Mouse (Mus musculus) liver, adult 10 weeks (tissue): ENCODE results near the gene Fads6. TPM values are rescaled to one million over a fixed set of nuclear protein-coding genes. Genes with fewer than 3 reads are reported as not detected.

Experiments
- polyA plus RNA-seq: library from polyadenylated mRNA; stranded (reverse); fragments of 350-450 nt; fragmentation: Illumina TruSeq; extraction: RNeasy Lipid Tissue Mini Kit (QIAGEN cat#74804); gene quantifications from one replicate; pipeline ENCODE4 v1.2.3, GENCODE M21; 2014; ENCODE audit warnings: low read depth, low replicate concordance

The Fads6 gene
- 31.3 TPM for polyA plus RNA-seq

DNA sequence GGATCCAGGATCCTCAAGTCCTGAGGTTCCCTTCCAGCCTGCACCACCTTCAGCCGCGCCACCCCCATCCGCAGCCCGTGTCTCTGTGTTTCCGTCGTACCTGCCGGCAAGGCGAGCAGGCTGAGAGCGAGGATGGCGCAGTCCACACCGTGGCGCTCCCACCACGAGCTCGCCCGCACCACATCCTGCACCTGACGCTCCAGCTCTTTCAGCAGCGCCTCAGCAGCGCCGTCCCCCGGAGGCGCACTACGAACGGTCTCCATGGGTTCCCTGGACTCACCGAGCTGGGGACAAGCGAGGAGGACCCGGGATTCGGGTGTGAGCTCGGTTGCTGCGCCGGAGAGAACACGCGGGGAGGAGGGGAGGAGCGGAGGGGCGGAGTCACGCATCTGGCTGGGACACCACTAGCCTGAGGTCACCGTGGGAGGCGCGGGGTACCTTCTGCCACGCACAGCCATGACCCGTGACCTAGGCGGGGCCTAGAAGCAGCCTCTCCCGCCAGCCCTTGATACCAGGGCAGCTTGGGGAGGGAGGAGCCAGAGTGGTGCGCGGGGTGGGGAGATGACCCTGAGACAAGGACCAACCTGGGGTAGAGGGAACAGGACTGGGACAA, at the start of gene Fads6:
Fads6 (minus strand) TSS at position 450 of the 613 bp plus-strand sequence.

DNA sequence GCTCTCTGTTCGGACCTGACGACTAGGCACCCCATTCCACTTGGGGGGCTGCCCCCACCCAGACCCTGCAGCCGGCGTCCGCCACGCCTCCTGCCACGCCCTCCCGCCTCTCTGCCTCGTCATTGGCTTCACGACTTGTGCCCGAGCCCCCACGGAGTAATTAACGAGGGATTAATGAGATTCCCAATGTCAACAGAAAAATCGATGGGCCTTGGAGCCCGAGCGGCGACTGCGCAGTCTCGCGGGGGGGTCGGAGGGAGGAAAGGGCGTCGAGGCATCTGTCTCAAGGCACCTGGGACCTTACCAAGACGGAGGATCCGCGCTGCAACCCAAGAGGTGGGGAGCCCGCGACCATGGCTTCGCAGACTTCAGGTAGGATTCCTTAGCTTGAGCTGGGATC, 37.1 kb upstream of the Fads6 start, which contains the start of gene Otop3:
Otop3 (plus strand) TSS at position 201 of the 400 bp plus-strand sequence.

GRCm38 (mm10) chr11:115321906-115322693, 24.6 kb upstream of the Fads6 start, which contains the start of gene Ush1g:
Gene Ush1g, minus strand, starts transcription at chr11:115322041.

GRCm38 (mm10) chr11:115306863-115307262, 9.4 kb upstream of the Fads6 start, which contains the start of gene Otop2:
Gene Otop2, plus strand, starts transcription at chr11:115307163.

GRCm38 (mm10) chr11:115276780-115277603, 20.5 kb downstream of the Fads6 start, which contains the start of gene Fdxr:
Gene Fdxr, minus strand, starts transcription at chr11:115277050.

GRCm38 (mm10) chr11:115267061-115267883, 30.2 kb downstream of the Fads6 start, which contains the start of gene Grin2c:
Gene Grin2c, minus strand, starts transcription at chr11:115267243.

Other genes with a start within 250 kb of the Fads6 start
- gene Cd300ld3, start 249.3 kb downstream of the Fads6 start, polyA plus RNA-seq: 0.61 TPM
- gene Cd300e, start 235.5 kb downstream of the Fads6 start, polyA plus RNA-seq: 1.9 TPM
- 0.16 TPM for gene Rab37, start 206.2 kb downstream of the Fads6 start, polyA plus RNA-seq
- gene Cd300lf, start 163.7 kb downstream of the Fads6 start, polyA plus RNA-seq: 0.69 TPM
- 34.2 TPM for gene Slc9a3r1, start 134.3 kb downstream of the Fads6 start, polyA plus RNA-seq
- 0.37 TPM for gene Tmem104, start 110.2 kb downstream of the Fads6 start, polyA plus RNA-seq
- 5.9 TPM for gene Nat9, start 109.8 kb downstream of the Fads6 start, polyA plus RNA-seq
- not detected for gene Grin2c, start 30.4 kb downstream of the Fads6 start, polyA plus RNA-seq
- gene Fdxr, start 20.6 kb downstream of the Fads6 start, polyA plus RNA-seq: 3.3 TPM
- gene Otop2, start 9.5 kb upstream of the Fads6 start, polyA plus RNA-seq: not detected
- gene Ush1g, start 24.4 kb upstream of the Fads6 start, polyA plus RNA-seq: 0.11 TPM
- not detected for gene Otop3, start 37.1 kb upstream of the Fads6 start, polyA plus RNA-seq
- not detected for gene Hid1, start 70.1 kb upstream of the Fads6 start, polyA plus RNA-seq
- 0.19 TPM for gene Cdr2l, start 84.3 kb upstream of the Fads6 start, polyA plus RNA-seq
- gene Mrpl58, start 106.1 kb upstream of the Fads6 start, polyA plus RNA-seq: 22.2 TPM
- gene Atp5h, start 122.3 kb upstream of the Fads6 start, polyA plus RNA-seq: 552 TPM
- 12.5 TPM for gene Kctd2, start 122.5 kb upstream of the Fads6 start, polyA plus RNA-seq
- gene Trim80, start 142.9 kb upstream of the Fads6 start, polyA plus RNA-seq: not detected
- 11.9 TPM for gene Slc16a5, start 164.8 kb upstream of the Fads6 start, polyA plus RNA-seq
- 0.66 TPM for gene Armc7, start 178.0 kb upstream of the Fads6 start, polyA plus RNA-seq
- gene Nt5c, start 194.2 kb upstream of the Fads6 start, polyA plus RNA-seq: 1.8 TPM
- gene Jpt1, start 216.7 kb upstream of the Fads6 start, polyA plus RNA-seq: 4.8 TPM
- 336 TPM for gene Sumo2, start 238.6 kb upstream of the Fads6 start, polyA plus RNA-seq